Mouse (Mus musculus) embryo, embryonic 9.5 days (tissue): ENCODE measurements around the gene Hprt.

ENCODE experiments used
- DNase-seq: peaks from one replicate; pipeline ENCODE4 v3.0.0-alpha.2; 2017; ENCODE audit errors: extremely low spot score

The Hprt gene

DNA sequence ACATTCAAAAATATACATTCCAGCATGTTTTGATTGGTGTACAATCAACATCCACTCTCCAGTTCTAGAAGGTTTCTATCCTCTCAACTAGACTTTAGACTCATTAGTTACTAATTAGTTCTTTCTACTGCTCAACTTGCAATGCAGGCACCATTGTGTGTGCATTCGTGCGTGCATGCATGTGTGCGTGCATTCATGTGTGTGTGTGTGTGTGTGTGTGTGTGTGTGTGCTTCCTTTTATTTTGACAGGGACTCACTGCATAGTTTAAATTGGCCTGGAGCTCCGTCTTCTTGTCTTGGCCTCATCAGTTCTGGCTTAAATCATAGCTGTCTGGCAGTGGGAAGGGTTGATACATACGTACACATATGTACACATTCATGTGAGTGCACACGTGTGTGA is 53.1 kb downstream of the Hprt start:
- no peak for DNase-seq

GRCm38 (mm10) chrX:53045187-53045903 is 57.4 kb downstream of the Hprt start:
- no peak for DNase-seq

- no peak for DNase-seq
Measured at GRCm38 (mm10) chrX:53046033-53046432, 58.1 kb downstream of the Hprt start.

DNA sequence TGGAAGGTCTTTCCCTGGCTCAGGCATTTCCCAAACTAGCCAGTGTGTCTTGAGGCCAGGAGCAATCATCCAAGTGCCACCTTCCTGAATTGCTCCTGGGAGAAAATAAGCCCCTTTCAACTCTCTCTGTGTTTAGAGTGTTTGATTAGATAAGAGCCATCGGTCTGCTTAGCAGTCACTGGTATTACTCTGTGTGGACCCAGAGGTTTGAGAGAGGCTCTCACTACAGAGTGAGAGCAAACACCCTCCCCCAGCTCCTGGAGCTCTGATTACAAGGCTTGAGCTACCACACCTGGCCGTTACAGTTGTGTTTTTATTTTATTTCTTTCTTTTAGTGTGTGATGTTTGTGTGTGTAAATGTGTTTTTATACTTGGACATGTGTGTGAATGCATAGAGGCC is 59.0 kb downstream of the Hprt start:
- DNase-seq, result no peak

- no peak for DNase-seq
Measured at GRCm38 (mm10) chrX:53049196-53049595, 61.3 kb downstream of the Hprt start.

DNA sequence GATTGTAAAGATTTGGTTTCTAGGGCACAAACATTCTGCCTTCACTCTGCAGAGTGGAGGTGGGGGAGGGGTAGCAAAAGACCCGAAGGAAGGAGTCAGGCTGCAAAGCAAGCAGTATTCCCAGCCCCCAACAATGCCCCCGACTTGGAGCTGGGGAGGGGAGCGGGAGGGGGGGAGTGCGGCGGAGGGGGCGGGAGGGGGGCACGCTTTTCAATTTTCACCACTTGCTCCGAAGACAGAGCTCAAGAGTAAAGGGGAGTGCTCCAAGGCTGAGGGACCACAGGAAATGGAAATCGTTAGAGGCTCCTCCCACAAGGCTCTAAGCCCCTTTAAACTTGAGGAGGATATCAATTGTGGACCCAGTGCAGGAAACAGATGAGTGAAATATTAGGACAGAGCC is 62.4 kb downstream of the Hprt start:
- peak; percentile 59 for DNase-seq

- peak; percentile 78 for DNase-seq
Measured at GRCm38 (mm10) chrX:53052652-53053500, 64.9 kb downstream of the Hprt start.

DNA sequence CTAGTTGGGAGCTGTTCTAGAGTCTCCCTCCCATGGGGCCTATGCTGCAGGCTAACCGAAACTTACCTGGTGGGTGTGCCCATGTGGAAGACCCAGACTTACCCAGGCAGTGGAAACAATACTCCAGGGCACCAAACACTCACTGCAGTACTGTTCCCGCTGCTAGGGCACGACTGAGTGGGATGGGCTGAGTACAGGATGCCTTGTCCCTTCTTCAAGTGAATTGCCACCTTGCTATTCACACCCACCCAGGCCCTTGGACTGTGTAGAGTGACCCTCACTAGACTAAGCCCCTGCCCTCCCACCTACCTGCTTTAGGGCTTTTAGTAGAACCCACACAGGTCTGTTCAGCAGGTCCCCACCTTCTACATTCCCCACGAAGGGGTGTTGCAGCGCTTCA is 65.9 kb downstream of the Hprt start:
- DNase-seq, result no peak

DNA sequence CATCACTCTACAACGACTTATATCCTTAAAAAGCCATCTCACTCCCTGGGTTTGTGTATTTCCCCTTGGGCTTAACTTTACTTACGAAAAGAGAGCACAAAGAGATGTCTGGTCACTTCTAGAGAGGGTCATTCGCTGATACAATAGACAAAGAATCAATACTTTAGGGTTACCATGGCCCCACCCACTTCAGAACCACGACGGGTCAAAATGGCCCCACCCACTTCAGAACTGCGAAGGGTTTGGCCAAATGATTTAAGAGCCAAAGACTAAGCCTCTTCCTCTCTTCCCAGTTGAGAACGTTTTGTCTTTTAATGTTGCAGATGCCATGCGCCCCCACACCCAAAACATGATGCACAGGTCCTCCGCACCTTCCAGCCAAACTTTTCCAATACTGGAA is 67.8 kb downstream of the Hprt start:
- DNase-seq, result no peak

- DNase-seq, result peak; percentile 53
Measured at GRCm38 (mm10) chrX:53056627-53057026, 68.7 kb downstream of the Hprt start.

DNA sequence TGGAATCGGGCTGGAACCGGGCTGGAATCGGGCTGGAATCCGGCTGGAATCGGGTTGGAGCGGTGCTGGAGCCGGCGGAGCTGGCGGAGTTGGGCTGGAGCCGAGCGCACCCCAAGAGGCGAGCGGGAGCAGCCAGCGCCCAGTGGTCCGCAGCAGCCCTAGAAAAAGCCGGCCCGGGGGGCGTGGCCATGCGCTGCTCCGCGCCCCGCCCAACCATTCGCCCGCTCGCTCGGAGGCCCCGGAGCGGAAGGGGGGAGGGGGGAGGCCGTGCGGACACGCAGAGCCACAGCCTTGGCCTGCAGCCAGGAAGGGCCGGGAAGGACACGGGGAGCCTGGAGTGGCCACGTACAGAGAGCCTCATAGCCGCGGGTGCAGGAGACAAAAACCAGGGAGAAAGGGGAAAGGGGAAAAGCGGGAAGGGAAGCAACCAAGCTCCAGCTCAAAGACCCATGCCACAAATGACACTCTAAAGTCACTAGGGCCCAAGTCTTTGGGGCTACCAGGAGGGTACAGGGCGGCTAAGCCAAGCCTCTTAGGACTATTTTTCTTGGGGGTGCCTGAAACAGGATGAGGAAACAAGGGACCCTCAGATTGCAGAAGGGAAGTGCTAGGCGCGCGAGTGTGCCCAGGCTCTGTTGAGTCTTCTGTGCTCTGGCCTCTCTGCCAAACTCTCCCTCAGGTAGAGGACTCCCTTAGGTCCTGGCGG is 69.3 kb downstream of the Hprt start:
- peak; percentile 87 for DNase-seq

GRCm38 (mm10) chrX:53057760-53058090 is 69.8 kb downstream of the Hprt start:
- no peak for DNase-seq

- DNase-seq, result peak; percentile 58
Measured at GRCm38 (mm10) chrX:53058459-53059280, 70.7 kb downstream of the Hprt start.

- no peak for DNase-seq
Measured at GRCm38 (mm10) chrX:53059426-53060007, 71.6 kb downstream of the Hprt start.

GRCm38 (mm10) chrX:53064406-53064805 is 76.5 kb downstream of the Hprt start:
- DNase-seq, result no peak
